Mouse (Mus musculus) frontal cortex, adult 2 months (tissue): Measurements from ENCODE around the gene Hs3st3b1. TPM values are rescaled to one million over a fixed set of nuclear protein-coding genes. Genes with fewer than 3 reads are reported as not detected.

Source experiments
- DNase-seq, 2 experiments: peaks; one replicate each; pipeline ENCODE4 v3.0.0; 2022; ENCODE audit warnings: low spot score in 1 of 2; ENCODE audit errors: extremely low spot score in 1 of 2
- polyA plus RNA-seq: library from polyadenylated mRNA; depleted of rRNA; stranded (reverse); fragments of >200 nt; gene quantifications from 2 replicates; pipeline ENCODE4 v1.2.3, GENCODE M21; 2012; rRNA removed

Hs3st3b1 gene
- polyA plus RNA-seq, 1 experiment: 3.9 TPM

GRCm38 (mm10) chr11:63891479-63892020 is 30.5 kb downstream of the Hs3st3b1 start:
- no peak for DNase-seq

- no peak for DNase-seq
These were observed 38.7 kb downstream of the Hs3st3b1 start for GRCm38 (mm10) chr11:63883385-63883784.

GRCm38 (mm10) chr11:63880296-63880695 is 41.8 kb downstream of the Hs3st3b1 start:
- DNase-seq: no peak

GRCm38 (mm10) chr11:63879261-63879660 is 42.8 kb downstream of the Hs3st3b1 start:
- DNase-seq: no peak

- DNase-seq: no peak
These were observed 43.5 kb downstream of the Hs3st3b1 start for GRCm38 (mm10) chr11:63878616-63879015.

- no peak for DNase-seq
These were observed 59.3 kb downstream of the Hs3st3b1 start for GRCm38 (mm10) chr11:63862746-63863145.

GRCm38 (mm10) chr11:63861982-63862381 is 60.1 kb downstream of the Hs3st3b1 start:
- DNase-seq: no peak

- no peak for DNase-seq
These were observed 70.9 kb downstream of the Hs3st3b1 start for GRCm38 (mm10) chr11:63851041-63851730.

- DNase-seq: no peak
These were observed 71.8 kb downstream of the Hs3st3b1 start for GRCm38 (mm10) chr11:63850261-63850660.

- DNase-seq: no peak
These were observed 76.7 kb downstream of the Hs3st3b1 start for GRCm38 (mm10) chr11:63845379-63845778.

GRCm38 (mm10) chr11:63844701-63845100 is 77.4 kb downstream of the Hs3st3b1 start:
- no peak for DNase-seq

- DNase-seq: no peak
These were observed 84.6 kb downstream of the Hs3st3b1 start for GRCm38 (mm10) chr11:63837526-63837925.

Other genes starting within 250 kb of the Hs3st3b1 start
- gene Cox10, start 157.2 kb upstream of the Hs3st3b1 start, polyA plus RNA-seq: 17.0 and 17.5 TPM in 2 replicates